Mouse (Mus musculus): ENCODE data around the gene Son.
"Not testable (repeated sequence)": the region's sequence is repeated elsewhere in the genome, so short reads cannot be mapped to it uniquely, and the experiment has no call there.

Gene Son

DNA sequence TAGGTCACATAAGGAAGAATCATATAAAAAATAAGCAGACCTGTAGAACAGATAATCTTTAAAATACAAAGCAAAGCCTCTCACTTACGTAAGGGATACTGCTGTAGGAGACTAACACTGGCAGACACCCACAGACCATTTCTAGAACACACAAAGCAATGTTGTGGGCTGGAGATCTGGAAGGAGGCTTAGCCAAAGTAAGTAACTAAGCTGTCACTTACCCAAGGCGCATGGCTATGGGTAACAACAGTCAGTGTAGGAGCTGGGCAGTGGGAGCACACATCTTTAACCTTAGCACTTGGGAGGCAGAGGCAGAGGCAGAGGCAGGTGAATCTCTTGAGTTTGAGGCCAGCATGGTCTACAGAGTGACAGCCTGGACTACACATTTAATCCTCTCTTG, 7.7 kb upstream of the Son start:
- no peak for DNase-seq

DNA sequence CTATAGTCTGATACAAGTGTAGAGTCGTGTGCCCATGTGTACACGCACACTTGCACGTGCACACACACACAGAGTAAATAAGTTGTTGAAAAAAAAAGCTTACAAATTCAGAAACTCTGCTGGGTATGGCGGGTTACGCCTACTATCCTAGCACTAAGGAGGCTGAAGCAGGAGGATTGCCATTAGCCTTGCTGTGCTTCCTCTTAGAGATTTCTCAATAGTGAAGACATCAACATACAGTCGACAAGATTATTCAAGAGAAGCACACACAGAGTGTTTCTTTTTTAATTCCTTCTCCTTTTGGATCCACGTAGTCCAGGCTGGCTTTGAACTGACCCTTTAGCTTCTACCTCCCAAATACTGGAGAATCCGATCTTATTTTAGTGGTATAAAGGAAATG, 7.1 kb upstream of the Son start:
- no peak for DNase-seq

DNA sequence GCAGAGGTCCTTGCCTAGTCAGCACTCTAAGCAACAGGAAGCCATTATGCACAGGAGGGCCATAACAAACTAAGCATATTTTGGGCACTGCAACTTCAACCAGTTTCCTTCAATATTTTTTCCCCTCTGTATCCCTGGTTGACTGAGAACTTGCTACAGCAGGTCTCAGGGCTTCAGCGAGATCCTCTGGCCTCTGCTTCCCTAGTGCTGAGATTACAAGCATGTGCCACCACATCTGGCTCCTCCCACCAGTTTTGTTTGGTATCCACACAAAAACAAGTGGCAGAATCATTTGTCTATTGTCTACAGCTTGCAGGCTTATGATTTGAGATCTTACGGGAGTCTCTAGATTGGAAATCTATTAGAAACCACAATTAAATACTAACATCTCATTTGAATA, 2.4 kb upstream of the Son start:
- no peak for DNase-seq

DNA sequence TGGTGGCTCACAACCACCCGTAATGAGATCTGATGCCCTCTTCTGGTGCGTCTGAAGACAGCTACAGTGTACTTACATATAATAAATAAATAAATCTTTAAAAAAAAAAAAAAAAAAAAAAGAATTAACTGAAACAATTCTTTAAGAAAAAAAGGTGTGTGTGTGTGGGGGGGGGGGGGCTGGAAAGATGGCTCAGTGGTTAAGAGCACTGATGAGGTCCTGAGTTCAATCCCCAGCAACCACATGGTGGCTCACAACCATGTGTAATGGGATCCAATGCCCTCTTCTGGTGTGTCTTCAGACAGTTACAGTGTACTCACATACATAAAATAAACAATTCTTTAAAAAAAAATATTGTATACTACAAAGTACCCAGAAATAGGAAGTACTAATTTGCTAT, 1.9 kb upstream of the Son start:
- DNase-seq = not testable (repeated sequence)

DNA sequence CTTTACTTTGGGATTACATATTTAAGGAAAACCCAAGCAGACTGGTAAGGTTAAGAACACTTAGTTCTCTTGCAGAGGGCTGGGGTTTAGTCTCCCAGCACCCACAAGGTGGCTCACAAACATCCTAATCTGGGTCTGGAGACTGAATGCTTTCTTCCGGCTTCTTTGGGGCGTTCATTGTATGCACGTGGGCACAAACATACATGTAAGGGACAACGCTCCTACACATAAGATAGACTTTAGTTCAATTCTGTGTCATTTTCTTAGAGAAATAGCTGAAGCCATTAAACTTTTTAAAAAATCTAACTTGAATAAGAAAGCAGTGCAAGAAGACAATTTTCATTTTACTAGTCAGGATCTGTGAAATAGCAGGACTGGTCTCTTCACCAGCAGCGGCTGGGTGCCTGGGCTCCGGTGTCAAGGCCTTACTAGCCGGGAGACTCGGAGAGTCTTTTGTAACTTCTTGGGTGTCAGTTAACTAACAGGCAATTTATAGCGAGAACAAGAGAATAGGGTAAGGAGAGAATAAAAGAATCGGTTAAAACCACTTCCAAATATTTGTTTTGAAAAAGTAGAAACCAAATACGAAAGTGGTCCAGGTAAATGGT, 1.2 kb upstream of the Son start:
- peak; percentile 17 for DNase-seq

DNA sequence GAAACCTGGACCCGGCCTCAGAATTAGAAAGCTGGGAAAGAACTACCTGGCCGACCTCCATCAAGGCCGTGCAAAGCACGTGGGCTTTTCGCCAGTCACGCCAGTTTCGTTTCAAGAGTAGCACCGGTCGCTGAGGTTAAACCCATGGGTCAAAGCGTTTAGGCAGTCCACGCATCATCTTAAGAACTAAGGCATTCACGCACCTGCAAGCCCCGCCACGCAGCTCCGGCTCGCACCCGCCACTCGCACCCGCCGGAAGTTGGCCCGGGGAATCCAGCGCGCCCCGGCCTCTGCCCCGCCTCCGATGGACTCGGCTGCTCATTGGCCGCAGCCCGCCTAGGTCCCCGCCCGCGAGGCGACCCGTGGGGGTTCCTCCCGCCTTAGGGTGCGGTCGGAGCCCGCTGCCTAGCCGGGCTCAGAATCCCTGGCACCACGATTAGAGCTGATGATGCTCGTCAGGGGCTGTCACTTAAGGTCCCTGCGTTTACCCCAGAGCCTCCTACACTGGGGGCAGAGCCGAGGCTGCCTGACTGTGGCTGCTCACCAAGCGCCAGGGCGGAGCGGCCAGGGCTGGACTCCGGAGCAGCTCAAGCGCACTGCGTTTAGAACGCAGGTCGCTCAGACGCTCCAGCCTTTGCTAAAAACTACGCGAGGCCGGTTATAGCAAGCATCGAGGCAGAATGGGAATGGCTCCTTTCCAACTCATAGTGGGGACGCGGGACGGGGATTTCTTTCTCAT, 456 bp upstream of the Son start, which contains the start of gene Gart:
Gart (minus strand) TSS at position 272 of the 739 bp plus-strand sequence.
- DNase-seq = peak; percentile 97

DNA sequence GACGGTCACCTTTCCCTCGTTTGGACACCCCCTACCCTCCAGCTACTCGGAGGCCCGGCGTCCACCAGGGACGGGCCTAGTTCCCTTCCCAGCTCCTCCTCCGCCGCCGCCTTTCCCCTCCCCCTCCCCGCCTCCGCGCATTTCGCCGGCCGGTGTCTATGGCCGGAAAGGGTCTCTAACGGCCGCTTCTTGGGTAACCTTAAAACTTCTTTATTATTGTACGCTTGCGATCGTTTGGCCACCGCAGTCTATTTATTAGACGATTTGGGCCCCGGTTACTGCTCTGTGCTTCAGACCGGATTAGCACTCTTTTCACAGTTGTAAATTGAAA, 879 bp downstream of the Son start:
- peak; percentile 91 for DNase-seq

DNA sequence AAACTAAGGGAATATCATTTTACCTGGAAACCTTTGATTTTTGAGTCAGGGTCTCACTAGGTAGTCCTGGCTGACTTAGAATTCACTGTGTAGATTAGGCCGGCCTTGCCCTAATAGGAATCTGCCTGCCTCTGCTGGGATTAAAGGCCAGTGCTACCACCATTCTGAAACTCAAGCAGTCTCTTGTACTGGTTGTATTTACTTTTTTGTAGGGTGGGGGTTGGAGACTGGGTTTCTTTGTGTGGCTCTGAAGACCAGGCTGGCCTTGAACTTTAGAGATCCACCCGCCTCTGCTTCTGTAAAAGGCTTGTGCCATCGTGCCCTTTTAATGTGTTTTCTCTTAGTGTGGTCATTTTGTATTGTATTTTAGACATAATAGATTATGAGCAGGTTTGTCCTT, 1.9 kb downstream of the Son start:
- no peak for DNase-seq

DNA sequence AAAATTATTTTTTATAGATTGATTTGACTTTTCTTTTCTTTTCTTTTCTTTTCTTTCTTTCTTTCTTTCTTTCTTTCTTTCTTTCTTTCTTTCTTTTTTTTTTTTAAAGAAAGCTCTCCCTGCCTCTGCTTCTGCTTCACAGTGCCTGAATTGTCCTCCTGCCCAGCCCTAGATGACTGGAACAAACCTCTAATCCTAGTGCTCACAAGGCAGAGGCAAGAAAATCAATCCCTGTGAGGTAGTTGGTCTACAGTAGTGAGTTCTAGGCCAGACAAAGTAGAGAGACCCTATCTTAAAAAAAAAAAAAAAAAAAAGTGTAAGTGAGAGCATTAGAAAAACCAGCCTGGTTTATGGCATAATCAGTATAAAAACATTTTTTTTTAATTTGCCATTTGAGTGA, 2.5 kb downstream of the Son start:
- no peak for DNase-seq

DNA sequence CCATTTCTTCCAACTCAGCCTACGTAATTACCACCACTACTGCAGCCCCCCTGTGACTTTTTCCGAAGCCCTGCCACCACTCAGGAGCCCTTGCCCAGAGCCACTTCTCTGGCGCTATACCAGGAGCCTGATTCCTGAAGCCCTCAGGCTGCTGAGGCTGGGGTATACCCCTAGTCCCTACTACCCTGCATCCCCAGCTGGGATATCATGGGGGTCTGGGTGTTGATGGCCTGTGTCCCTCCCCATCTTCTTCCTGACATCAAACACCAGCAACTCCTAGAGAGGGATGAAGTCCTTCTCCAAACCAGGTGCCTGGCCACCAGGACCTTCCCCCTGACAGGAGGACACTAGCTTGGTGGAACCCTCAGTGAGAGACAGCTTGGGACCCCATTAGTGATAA, 4.9 kb downstream of the Son start:
- no peak for DNase-seq

DNA sequence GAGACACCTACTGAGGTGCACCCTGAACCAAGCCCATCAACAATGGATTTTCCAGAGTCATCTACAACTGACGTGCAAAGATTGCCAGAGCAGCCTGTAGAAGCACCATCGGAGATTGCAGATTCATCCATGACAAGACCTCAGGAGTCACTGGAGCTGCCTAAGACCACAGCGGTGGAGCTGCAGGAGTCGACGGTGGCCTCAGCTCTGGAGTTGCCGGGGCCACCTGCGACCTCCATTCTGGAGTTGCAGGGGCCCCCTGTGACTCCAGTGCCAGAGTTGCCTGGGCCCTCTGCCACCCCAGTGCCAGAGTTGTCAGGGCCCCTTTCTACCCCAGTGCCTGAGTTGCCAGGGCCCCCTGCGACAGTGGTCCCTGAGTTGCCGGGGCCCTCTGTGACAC, 8.0 kb downstream of the Son start:
- DNase-seq = no peak

DNA sequence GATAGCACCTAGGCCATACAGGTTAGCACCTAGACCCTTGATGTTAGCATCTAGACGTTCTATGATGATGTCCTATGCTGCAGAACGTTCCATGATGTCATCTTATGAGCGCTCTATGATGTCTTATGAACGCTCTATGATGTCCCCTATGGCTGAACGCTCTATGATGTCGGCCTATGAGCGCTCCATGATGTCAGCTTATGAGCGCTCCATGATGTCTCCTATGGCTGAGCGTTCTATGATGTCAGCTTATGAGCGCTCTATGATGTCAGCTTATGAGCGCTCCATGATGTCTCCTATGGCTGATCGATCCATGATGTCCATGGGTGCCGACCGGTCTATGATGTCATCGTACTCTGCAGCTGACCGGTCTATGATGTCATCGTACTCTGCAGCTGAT, 10.0 kb downstream of the Son start:
- DNase-seq = no peak

DNA sequence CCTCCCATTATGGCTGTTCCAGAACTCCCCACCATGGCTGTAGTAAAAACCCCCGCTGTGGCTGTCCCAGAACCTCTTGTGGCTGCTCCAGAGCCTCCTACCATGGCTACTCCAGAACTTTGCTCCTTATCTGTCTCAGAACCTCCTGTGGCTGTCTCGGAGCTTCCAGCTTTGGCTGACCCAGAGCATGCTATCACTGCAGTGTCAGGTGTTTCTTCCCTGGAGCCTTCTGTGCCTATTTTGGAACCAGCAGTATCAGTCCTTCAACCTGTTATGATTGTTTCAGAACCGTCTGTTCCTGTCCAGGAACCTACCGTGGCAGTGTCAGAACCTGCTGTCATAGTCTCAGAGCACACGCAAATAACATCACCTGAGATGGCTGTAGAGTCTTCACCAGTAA, 11.2 kb downstream of the Son start:
- DNase-seq = no peak

DNA sequence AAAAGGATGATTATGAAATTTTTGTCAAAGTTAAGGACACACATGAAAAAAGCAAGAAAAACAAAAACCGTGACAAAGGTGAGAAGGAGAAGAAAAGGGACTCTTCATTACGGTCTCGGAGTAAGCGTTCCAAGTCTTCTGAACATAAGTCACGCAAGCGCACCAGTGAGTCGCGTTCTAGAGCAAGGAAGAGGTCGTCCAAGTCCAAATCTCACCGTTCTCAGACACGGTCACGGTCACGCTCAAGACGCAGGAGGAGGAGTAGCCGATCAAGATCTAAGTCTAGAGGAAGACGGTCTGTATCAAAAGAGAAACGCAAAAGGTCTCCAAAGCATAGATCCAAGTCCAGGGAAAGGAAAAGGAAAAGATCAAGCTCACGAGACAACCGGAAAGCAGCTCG, 12.5 kb downstream of the Son start:
- no peak for DNase-seq

DNA sequence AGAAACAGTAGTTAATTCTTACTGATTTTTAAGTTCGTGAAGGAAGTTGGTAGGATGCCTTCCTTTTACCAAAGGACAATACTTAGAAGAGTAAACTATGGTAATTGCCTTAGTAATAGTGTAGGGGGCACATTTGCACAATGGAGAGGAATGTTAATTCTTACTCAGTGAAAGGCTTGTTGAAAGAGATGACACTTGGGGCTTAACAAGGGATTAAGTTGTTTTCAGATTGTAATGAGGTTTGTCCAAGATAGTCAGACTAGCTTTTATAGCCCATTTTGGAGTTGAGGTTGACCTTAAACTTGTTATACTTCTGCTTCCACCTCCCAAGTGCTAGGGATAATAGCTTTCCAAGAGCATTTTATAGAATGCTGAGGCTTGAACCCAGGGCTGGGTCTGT, 14.1 kb downstream of the Son start:
- no peak for DNase-seq

DNA sequence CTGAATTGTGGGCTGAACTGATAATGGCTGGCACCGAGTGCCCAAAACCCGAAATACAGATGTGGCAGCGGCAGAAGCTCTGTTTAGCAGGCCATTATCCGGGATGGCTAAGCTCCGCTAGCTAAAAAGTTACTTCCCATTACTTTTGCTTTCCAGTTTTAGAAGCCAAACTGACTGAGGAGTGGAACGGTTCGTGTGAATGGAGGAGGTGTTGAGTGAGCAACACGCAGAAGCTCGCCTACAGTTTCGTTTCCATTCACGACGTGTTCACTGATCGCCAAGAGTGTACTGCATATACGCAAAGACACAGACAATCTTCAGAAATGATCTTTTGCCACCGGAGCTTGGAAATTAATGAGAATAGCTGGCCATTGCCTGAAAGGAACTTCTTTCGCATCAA, 15.0 kb downstream of the Son start:
- DNase-seq = no peak

DNA sequence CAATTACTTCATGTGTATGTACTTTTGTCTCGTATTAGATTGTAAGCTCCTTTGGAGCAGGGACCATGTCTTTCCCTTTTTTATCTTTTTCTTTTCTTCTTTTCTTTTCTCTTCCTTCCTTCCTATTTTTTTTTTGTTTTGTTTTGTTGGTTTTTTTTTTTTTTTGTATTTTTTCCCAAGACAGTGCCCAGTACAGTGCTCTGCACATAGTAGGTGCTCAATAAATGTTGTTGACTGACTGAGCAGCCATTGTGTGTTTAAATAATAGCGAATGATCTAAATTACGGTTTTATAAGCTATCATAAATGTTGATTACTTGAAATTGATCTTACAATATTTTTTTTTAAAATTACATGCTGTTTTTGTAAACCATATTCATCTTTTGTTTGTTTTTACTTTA, 16.5 kb downstream of the Son start:
- no peak for DNase-seq

DNA sequence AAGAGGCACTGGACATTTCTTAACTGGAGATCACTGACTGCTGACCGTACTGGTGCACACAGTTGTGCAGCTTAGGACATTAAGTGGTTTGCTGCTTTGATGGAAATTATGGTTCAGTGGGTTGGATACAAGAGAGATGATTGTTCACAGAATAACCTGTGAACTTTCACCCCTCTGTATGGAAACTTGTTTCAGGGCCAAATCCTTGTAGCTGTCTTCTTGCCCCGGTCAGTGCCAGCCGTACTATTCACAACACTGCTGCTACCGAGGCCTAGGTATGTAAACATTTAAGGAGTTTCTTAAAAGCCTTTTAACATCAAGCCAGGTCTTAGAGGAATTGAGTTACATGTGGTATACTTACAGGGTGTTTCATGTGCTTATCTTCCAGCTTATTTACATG, 27.2 kb downstream of the Son start:
- no peak for DNase-seq

DNA sequence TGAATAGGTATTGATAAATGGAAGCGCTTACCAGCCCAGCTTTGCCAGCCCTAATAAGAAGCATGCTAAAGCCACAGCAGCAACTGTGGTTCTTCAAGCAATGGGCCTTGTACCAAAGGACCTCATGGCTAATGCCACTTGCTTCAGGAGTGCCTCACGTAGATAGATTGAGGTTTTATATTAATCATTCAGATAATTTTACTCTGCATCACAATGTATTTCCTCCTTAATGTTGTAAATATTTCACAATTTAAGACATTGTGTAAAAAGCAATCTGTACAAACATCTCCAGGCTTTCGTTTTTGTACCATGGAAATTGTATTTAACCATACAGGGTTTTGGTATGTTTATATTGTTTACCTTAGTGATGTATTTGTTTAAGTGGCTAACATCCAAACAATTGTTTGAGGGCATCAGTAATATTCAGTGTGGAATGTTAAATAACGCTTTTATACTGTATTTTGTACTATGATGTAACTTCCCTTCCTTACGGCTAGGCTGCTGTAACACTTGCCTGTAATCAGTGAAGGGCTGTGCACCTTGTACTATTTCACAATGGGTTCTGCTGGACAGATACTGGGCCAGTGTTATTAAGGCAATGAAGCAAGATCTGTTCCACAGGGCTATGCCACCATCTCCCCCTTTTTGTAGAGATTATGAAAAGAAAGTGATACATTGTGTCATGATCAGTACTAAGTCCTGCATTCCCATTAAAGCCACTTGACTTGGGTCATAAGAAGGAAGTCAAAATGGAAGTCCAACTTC, 31.0 kb downstream of the Son start:
- DNase-seq = no peak

DNA sequence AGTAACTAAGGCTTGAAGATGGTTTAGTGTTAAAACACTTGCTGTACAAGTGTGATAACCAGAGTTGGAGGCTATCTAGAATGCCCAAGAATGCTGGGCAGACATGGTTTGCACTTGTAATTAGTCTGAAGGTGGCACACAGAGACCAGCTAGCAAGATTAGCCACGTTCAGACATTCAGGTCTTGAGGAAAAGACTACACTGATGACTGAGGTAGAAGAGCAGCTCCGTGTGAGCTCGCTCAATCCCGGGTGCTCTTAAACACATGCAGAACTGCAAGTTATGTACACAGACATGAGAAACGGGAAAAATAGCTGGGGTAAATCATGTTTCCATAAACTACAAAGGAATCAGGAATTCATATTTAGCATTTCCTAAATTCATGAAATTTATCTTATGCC, 33.4 kb downstream of the Son start:
- DNase-seq = no peak

DNA sequence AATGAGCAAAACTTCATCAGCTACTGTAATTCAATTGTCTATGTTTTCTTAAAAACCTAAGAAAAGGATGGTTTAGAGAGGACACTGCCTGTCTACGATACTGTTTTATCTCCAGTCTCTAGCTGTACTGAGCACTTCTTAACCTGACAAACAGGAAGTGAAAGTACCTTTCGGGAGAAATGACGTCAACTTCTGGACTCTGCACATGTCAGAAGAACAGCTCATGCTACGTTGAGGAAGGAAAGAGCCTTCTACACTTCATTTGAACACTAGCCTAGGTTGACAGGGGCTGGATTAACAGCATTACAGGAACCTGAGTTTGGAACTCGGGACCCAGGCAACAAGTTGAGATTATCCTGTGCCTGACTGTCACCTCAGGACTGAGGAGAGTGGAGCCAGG, 38.2 kb downstream of the Son start:
- DNase-seq = no peak

DNA sequence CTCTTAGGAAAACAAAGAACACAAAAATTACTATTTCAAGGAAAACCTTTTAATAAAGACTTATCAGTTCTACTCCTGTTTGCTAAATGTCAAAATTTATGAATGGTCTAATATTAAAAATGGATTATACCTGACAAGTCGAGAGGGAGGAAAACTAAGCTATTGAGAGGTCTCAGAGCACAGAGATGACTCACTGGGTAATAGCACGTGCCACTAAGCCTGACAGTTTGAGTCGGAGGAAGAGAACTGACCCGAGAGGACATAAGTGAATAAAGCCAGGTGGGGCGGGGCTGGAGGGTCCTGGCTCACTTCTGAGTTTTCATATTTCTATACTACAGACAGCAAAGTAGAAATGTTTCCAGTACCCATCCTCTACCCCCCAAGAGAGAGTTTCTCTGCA, 39.1 kb downstream of the Son start:
- DNase-seq = no peak

DNA sequence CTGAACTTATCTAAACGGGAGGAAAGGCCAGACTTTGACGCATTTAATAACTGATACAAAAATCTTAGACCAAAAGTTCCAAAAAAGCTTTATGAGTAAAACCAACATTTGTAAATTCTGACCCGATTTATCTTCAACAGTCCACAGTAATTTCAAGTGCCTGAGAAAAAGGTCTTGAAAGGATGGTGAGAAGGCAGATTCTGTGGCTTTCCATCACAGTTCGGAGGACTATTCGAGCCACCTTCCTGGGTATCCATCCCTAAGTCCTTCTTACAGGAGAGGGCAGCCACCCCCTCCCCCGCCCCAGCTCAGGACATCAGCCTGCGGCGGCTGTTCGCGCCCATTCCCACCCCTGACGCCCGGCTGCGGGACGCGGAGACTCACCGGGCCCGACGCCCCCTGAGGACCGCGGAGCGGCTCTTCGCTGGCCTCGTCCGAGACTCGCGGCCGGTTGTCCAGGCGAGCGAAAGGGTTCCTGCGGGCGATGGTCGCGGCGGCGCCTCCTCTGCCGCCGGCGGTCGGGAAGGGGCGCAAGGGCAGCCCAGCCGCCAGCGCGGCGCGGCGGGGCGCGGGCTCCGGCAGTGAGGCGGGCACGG, 40.8 kb downstream of the Son start:
- no peak for DNase-seq
